Mouse (Mus musculus): ENCODE measurements around the gene Fap.

DNA sequence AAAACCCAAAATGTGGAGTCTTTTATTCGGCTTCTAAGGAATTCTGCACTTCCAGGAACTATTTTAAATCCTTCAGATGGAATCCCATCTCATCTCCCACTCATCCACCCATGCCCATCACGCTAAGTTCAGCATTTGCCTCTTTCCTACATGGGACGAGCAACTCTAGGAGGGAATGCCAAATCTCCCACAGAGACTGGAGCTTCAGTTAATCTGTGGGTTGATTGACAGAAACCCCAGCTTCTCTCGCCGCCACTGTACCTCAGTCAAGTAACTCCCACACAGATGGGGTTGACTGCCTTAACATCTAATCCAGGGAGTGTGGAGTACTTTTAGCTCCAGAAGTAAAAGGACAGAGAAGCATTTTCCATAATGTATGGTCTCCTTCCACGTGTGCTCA is 119.8 kb downstream of the Fap start:
- TF ChIP-seq TAL1 (IDR thresholded peaks at IDR 0.05; ENCODE audit: low read length), result no peak
- no peak for TF ChIP-seq GATA1 (IDR thresholded peaks at IDR 0.05; ENCODE audit: low read length)

Measured in erythroblast, embryonic 14.5 days (primary cell).